Mouse (Mus musculus): ENCODE data around the gene Dpp3.

DNA sequence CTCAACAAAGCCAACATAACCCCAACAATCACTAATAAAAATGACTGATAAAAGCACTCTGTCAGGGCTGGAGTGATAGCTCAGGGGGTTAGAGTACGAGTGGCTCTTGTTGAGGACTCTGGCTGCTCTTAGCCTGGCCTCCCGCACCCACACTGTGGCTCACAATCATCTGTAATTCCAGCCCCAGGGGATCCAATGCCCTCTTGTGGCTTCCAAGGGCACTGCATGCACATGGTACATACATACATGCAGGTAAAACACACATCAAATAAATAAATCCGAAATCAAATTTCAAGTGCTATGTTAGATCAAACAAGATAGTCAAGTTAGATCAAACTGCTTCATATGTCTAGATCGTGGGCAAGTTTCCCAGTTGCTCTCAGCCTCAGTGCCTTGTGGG is 20.0 kb downstream of the Dpp3 start:
- TF ChIP-seq CTCF (IDR thresholded peaks at IDR 0.05; ENCODE audit: insufficient read depth, low read depth, low read length) (no peak), POLR2A (IDR thresholded peaks at IDR 0.05; ENCODE audit: insufficient read depth, low read depth, low read length) (no peak)

Measured in olfactory bulb, adult 2 months (tissue).